Mouse (Mus musculus) frontal cortex, adult (tissue): Measurements from ENCODE around the gene Trub2.
A peak's percentile ranks its signal among the peaks of the same experiment; 100 is the strongest.

ENCODE experiments used
- ATAC-seq: cut with Nextera tagmentation; 2 replicates; pipeline ENCODE4 v1.9.2; 2017; ENCODE audit warnings: mild to moderate bottlenecking, moderate library complexity, mixed read lengths; ENCODE audit not compliant: low TSS enrichment

Gene Trub2

DNA sequence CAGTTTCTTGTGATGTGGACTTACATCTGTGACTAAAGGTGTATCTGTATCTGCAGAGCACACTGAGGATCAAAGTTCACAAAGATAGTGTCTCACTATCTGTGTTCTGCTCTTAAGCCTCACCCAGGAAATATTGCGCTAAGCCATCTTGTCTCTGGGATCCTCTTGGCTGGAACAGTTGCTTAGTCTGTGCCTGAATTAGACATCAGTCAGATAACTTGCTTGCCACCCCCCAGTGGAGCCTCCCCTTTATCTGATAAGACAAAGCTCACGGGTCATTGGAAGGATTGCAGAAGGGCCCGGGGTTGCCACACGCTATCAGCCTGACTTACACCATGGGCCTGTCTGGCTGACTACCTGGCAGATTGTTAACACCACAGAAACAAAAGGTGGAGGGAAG lies 15.0 kb downstream of the Trub2 start:
- ATAC-seq: no peak

GRCm38 (mm10) chr2:29771611-29772461 lies 16.5 kb downstream of the Trub2 start:
- ATAC-seq: no peak

DNA sequence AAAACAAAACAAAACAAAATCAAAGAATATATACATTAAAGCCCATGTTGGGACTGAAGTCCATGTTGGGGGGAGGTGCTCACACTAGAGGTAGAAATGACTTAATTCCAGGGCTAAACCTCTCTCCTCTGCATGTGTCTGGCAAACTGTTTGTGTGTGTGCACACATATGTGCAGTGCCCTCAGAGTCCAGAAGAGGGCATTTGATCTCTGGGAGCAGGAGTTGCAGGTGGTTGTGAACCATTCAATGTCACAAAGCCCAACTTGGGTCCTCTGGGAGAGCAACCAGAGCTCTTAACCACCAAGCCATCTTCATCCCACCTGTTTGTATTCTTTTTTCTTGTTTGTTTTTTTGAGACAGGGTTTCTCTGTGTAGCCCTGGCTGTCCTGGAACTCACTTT lies 18.1 kb downstream of the Trub2 start:
- no peak for ATAC-seq

GRCm38 (mm10) chr2:29768901-29769300 lies 19.4 kb downstream of the Trub2 start:
- no peak for ATAC-seq

GRCm38 (mm10) chr2:29767976-29768709 lies 20.2 kb downstream of the Trub2 start:
- no peak for ATAC-seq

- peak; percentile 86 for ATAC-seq
Measured at GRCm38 (mm10) chr2:29764831-29765230, 23.5 kb downstream of the Trub2 start.

DNA sequence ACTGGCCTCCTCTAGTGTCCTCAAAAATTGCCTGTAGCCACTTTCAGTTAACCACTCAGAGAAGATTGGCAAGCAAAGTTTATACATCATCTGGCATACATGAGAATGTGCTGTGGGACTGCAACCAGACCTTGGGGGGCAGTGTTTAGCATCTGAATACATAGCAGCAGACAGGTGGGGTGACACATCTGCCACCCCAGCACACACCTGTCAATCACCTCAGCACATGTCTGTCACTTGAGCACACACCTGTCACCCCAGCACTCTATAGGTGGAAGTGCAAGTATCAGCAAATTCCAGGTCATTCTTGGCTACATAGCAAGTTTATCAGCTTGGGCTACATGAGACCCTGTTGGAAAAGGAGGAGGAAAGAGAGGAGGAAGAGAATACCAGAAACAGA lies 32.6 kb downstream of the Trub2 start:
- no peak for ATAC-seq

DNA sequence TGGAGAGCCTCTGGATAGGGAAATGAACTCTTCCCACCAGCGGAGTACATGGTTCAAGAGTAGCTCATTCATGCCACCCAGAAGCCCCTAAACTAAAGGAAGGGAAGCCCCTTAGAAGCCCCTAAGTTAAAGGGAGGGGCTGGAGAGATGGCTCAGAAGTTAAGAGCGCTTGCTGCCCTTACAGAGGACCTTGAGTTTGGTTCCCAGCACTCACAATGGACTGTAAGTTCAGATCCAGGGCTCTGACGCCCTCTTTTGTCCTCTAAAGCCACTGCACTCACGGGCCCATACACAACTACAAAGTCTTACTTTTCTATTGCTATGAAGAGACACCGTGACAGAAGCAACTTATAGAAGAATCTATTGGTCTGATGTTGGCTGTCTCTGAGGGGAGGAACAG lies 35.9 kb downstream of the Trub2 start:
- no peak for ATAC-seq

DNA sequence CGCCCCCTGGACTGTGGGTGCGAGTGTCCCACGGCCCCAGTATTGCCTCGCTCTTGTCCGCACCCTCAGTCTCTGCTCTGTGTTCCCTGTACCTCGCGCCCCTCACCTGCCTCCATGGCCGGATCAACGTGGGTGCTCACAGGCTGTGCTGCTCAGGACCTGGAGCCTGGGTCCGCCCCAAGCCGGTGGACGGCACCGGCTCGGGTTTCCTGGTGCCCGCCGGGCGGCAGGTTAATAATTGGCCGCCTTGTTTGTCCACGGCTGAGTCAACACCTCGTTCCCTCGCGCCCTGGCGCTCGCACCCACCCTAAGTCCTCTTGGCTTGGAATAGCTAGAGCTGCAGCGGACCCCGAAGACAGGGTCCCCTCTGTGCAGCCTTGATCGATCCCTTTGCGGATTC lies 36.8 kb downstream of the Trub2 start, which contains the start of gene Gm13420:
Gene Gm13420 (minus strand): TSS at position 189 of the 400 bp plus-strand sequence.
- no peak for ATAC-seq

DNA sequence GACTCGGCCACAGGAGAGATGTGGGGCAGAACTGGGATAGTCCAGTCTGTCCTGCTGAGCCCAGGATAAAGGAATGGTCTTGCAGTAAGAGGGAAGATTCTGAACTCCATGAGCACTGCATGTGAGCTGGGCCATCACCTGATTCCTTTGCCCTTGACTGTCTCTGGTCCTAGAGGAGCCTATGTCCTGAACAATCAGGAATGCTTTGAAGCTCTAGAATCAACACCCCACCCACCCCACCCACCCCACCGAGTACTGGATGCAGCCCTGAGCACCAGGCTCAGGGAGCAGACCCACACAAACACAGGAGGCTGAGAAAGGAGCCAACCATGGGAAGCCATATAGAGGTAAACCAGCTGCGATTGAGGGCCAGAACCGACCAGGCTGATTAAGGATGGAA lies 39.8 kb downstream of the Trub2 start:
- no peak for ATAC-seq

GRCm38 (mm10) chr2:29747852-29748251 lies 40.5 kb downstream of the Trub2 start:
- ATAC-seq: no peak

GRCm38 (mm10) chr2:29747188-29747782 lies 41.0 kb downstream of the Trub2 start:
- peak; percentile 48; the same call in 1 of the 2 replicates for ATAC-seq

- ATAC-seq: no peak
Measured at GRCm38 (mm10) chr2:29744256-29744655, 44.0 kb downstream of the Trub2 start.

DNA sequence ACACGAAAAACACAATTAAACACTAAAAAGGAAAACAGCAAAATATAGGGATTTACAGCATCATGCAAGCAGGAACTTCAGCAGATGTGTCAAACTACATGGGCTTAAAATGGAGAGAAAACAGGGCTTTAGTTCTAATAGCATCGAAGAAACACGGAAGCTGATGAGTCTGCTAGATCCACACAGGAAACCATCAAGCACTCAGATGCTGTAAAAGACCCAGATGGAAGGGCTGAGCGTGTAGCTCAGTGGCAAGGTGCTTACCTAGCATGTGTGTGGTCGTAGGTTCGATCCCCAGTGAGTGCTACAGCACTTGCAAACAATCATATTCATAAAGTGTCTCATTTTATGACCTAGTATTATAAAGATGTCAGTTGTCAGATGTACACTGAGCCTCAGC lies 47.1 kb downstream of the Trub2 start:
- ATAC-seq: no peak

- ATAC-seq: no peak
Measured at GRCm38 (mm10) chr2:29739368-29739767, 48.9 kb downstream of the Trub2 start.

DNA sequence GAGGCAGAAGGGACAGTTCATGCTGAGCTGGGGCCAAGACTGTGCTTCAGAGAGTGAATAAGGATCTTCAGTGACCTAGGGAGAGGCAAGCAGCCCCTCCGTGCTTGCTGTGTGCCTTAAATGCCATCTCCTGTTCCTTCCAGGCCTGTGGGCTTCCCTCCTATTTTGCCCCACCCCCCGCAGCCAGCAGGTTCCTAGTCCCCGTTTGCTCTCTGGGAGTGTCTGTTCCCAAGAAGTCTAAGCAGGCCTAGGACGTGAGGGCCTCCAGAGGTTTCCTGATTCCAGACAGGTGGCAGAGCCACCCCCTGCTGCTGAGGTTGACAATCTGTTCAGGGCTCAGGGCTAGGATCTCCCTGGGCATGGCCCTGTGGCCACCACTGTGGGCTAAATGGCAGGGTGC lies 49.5 kb downstream of the Trub2 start:
- no peak for ATAC-seq

DNA sequence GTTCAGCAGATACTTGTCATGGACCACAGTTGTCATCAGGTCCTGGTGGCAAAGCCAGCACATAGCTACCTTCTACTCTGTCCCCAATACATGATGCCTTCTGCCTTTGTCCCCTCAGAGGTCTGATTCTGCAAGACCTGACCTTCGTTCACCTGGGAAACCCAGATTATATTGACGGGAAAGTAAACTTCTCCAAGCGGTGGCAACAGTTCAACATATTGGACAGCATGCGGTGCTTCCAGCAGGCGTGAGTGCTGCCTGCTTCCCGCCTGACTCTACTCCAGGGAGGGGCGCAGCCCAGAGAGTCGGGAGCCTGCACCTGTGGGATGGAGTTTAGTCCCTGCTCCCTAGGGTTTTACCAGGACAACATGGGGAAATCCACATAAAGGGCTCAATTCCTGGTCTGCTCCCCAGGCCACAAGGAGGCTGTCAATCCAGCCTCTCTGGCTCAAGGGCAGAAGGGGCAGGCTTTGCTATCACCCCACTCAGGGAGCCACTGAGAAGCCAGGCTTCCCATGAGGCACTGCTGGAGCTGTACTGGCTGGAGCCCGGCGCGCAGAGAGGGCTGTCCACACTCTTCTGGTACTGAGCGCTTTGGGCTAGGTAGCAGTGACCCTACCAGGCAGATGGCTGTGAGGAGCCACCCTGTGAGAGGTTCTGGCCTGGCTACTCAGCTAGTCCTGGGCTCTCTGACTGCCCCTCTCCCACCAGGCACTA lies 50.9 kb downstream of the Trub2 start:
- ATAC-seq: no peak

DNA sequence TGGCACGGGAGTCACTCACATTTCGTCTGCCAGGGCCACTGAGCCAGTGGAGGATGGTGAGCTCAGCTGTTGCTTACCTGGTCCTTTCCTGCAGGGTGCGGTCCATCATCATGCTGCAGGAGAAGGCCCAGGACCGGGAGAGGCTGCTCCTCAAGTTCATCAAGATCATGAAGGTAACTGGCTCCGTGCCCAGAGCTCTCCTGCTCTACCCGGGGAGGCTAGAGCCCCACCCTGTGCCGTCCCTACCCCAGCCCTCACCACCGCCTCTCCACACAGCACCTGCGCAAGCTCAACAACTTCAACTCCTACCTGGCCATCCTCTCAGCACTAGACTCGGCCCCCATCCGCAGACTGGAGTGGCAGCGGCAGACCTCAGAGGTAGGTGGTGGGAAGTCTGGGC lies 52.6 kb downstream of the Trub2 start:
- no peak for ATAC-seq

GRCm38 (mm10) chr2:29733348-29733747 lies 55.0 kb downstream of the Trub2 start:
- no peak for ATAC-seq

GRCm38 (mm10) chr2:29732559-29732958 lies 55.7 kb downstream of the Trub2 start:
- no peak for ATAC-seq

DNA sequence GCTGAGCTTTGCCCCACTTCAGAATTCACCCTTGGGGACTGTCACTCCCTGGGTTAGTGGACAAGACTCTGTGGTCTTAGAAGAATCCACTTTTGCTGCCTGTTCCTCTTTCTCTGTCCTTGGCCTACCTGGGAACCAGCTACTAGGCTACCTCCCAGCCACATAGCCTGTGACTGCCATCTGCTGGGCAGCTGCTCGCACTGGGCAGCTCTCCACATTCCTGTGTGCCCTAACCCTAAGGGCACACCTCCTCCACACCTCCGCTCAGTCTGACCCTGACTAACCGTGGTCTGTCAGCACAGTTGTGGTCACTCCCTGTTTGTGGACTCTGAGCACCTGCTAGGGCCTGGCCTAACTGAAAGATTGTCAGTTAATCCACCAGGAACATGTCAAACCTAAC lies 56.8 kb downstream of the Trub2 start:
- no peak for ATAC-seq

- ATAC-seq: no peak
Measured at GRCm38 (mm10) chr2:29729500-29729899, 58.8 kb downstream of the Trub2 start.
